Mouse (Mus musculus) urinary bladder, postnatal 25 days (tissue): ENCODE measurements around the gene Polk.
A peak's percentile ranks its signal among the peaks of the same experiment; 100 is the strongest.

Experiments used
- DNase-seq: peaks from one replicate; pipeline ENCODE4 v3.0.0; 2022; ENCODE audit warnings: low spot score

Gene Polk

GRCm38 (mm10) chr13:96465315-96465714, 77.1 kb downstream of the Polk start:
- no peak for DNase-seq

GRCm38 (mm10) chr13:96462644-96463043, 79.7 kb downstream of the Polk start:
- DNase-seq, result no peak

- no peak for DNase-seq
These were observed 83.8 kb downstream of the Polk start for GRCm38 (mm10) chr13:96458606-96459005.

GRCm38 (mm10) chr13:96458018-96458417, 84.4 kb downstream of the Polk start:
- DNase-seq, result no peak

GRCm38 (mm10) chr13:96457566-96457965, 84.8 kb downstream of the Polk start:
- DNase-seq, result no peak

DNA sequence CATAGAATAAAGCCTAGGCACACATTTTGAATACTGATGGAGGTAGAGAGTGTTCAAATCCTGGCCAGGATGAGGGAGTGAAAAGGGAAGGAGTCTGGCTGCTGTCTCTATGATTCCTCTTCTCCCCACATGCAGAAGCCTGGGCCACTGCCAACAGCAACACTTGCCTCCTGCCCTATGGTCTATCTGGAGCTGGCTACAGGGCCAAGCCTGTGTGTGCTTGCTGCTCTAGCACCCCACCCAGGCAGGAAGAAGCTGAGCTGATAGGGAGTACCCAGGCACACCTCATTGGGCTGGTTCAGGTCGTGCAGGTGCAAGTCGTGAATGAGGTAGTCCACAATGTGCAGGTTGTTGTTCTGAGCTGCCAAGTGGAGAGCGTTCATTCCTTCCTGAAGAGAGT, 88.1 kb downstream of the Polk start:
- DNase-seq, result peak; percentile 30

GRCm38 (mm10) chr13:96452621-96453020, 89.8 kb downstream of the Polk start:
- no peak for DNase-seq

DNA sequence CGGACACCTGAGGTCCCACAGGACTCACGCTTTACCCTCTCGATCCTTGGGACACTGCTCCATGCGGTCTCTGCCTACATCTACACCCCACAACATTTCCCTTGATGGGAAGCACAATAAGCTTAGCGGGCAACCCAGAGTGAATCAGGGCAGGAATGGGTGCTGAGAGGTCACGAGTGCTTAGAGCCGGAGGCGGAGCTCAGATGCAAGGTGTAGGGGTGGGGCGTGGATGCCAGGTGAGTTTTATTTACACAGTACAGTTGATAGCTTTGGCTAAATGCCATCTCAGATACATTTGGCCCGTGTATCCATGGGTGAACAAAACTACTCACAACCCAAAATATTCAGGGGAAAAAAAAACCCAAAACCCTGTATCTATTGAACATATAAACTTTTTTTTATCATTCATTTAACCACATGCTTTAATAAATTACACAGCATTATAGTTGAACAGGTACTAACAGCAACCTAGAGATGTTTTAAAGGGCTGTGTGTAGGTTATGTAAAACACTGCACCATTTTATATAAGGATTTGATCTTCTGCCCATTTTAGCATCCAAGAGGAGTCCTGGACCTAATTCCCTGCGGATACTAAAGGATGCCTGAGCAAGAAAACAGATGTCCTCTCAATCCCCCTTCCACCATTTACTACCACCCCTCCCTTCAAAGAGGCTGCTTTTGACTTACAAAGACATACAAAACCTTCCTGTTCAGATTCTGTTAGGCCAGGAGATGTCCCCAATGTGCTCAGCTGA, 90.8 kb downstream of the Polk start:
- no peak for DNase-seq

- no peak for DNase-seq
These were observed 91.5 kb downstream of the Polk start for GRCm38 (mm10) chr13:96450869-96451268.

DNA sequence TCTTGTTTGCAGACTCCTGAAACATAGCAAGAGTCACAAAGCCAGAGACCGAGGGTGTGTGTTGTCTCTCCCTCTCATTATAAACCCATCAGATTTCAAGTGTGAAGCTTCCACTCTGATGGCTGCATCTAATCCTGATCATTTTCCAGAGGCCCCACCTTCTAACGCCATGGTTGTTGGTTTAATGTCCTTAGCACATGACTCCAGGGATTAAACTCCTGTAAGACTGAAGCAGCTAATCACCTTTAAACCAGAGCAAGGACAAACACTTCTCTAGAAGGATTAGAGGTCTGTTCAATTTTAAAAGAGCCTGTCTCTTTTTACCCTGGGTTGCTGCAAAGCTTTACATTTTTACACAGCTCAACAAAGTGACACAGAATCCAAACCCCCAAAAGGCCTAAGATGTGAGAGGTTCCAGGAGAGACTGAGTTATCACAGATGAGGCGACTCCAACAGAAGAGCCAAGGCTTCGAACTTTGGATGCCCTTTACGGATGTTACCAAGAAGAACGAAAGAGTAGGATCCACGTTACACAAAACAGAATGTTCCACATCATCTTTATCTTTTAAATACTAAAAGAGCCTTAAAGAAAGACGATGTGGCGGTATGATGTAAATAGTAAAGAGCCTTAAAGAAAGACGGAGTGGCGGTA, 92.0 kb downstream of the Polk start:
- DNase-seq, result no peak

DNA sequence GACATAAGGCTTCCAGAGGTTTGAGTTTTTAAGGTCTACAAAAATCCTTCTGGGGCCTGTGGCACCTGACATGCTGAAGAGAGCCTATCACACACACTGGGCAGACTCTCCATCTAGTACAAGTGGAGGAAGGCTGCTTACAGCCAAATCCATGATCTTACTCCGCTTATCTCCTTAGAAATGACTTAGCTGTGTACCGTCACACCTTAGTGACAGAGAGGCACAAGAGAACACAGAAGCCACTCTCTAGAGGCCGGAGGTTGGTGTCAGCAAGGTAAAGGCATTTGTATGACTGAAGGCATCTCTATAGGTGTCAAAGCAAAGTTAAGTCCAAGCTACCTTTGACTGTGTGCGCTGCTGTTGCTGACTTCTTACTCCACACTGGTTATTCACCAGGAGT, 101.9 kb downstream of the Polk start:
- DNase-seq, result no peak

GRCm38 (mm10) chr13:96436921-96437320, 105.5 kb downstream of the Polk start:
- DNase-seq, result no peak

DNA sequence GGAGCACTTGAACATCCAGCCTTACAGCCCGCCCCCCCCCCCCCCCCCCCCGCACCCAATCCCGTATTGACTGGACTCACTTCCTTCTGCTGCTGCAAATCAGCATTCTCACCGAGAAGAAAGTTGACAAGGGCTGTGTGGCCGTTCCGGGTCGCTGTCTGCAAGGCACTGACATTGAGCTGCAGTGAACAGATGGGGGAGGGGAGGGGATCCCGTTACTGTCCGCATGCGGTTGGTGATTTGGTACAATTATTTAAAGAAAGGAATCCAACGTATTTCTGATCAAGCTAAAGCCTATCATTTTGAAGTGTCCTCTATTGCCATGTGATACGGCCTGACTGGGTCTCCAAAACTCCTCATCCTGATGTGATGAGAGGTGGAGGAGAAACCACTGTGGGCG, 106.6 kb downstream of the Polk start:
- no peak for DNase-seq

- DNase-seq, result no peak
These were observed 107.5 kb downstream of the Polk start for GRCm38 (mm10) chr13:96434899-96435331.

DNA sequence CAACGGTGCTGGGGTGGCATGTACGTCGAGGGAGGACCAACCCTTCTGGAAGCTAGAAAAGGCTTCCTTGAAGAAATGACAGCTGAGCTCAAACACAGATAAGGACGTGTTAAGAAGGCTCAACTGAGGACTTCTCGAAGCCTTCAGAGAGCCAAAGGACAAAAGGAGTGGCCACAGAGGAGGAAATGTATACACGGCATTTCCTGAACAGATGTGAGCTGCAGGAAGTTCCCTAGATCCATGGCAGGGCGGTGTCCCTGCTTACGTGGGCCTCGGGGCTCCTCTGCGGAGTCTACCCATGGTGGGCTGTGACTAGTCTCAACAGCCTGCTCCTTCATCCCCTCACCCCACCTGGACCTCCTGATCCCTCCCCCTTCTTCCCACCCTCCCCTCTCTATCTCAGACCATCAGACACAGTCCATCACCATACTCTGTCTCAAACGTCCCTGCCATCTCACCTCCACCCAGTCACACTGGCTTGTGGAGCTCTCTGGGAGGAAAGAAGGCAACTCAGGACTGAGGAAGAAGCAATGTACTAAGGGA, 108.7 kb downstream of the Polk start:
- no peak for DNase-seq

GRCm38 (mm10) chr13:96433041-96433440, 109.3 kb downstream of the Polk start:
- no peak for DNase-seq

DNA sequence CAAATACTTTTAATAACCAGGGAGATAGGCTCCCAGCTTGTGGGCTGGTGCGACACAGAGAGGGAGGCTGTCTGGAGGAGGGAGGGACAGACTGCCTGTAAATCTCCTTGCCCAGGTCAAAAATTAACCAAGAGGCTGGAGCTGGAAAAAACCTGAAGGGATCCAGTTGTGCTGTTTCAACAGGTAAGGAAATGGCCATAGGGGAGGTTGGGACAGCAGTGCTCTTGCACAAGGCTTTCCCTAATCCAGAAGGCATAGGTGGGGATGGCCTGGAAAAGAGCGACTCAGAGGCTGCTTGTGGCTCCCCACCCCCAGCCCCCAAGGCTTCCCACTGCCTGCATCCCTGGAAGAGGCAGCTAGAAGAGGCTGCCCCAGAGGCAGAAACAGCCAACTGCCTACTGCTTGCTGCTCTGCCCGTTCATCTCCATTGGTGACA, 110.0 kb downstream of the Polk start:
- no peak for DNase-seq

DNA sequence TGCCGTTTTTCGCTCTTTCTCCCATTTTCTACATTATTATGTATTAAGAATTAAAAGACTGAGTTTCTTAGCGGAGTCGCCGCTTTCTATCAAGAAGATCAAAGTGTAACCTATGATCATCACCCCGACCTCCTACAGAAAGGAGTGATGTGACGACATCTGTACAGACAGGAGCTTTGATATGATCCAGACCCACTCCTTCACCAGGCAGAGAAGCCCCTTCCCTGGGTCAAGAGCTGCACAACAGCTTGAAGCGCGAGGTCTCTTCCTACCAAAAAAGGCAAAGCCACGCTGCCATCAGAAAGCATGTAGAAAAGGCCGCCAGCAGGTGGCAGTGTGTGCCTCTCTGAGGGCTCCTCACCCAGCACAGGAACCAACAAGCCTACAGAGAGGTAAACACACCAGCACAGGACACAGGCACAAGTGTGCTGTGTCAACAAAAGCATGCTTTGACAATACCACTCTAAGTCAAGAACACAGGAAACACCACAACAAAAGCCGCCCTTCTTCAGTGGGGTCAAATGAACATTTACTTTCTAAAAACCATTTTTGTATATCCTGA, 110.7 kb downstream of the Polk start:
- DNase-seq, result peak; percentile 91
